Mouse (Mus musculus) gastrocnemius, adult 2 months (tissue): ENCODE data around the gene Gm3285. TPM values are rescaled to one million over a fixed set of nuclear protein-coding genes. Genes with fewer than 3 reads are reported as not detected.

ENCODE experiments used
- DNase-seq: peaks from one replicate; pipeline ENCODE4 v3.0.0; 2022
- H3K27ac ChIP-seq: fragments of 200-600 bp; 2 replicates; pipeline ENCODE4 v1.8.1; 2022; ENCODE audit warnings: mild to moderate bottlenecking
- H3K4me3 ChIP-seq: fragments of 200-600 bp; 2 replicates; pipeline ENCODE4 v1.8.1; 2022; ENCODE audit warnings: mild to moderate bottlenecking, moderate library complexity
- CTCF ChIP-seq: fragments of 200-600 bp; IDR thresholded peaks from 2 replicates; pipeline ENCODE4 v1.8.1; 2022; ENCODE audit warnings: antibody characterized with exemption, mild to moderate bottlenecking, moderate library complexity
- intact Hi-C: fragments of 180-260 bp; cut with DNase I; formaldehyde crosslinking; loops from one replicate; pipeline ENCODE4 v1.15.1; 2025
- total RNA-seq, 2 experiments: library from RNA; stranded (reverse); gene quantifications; 2 replicates each; pipeline ENCODE4 v1.2.3; 2021

The Gm3285 gene
- total RNA-seq, 2 experiments from 2014 or later: not detected

DNA sequence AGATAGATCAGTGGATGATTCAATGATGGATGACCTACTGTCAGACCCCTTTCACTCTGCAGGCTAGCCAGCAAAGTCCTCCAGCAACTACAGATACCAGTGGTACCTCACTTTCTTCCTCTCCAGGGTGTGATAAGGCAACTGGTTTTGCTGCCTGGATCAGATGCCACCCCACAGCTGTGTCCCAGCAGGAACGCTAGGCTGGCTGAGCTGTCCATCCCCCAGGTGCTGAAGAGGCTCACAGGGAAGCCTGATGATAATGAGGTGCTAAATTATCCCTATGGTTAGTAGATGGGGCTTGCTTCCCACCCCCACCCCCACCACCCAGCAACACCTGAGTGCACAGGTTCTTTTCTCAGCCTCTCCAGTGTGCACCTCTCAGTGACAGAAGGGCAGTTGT is 5.8 kb downstream of the Gm3285 start:
- H3K4me3 ChIP-seq: no peak overlapping the region
- intact Hi-C loops: no loop called here
- no peak for DNase-seq
- no peak for TF ChIP-seq CTCF
- H3K27ac ChIP-seq: no peak overlapping the region

DNA sequence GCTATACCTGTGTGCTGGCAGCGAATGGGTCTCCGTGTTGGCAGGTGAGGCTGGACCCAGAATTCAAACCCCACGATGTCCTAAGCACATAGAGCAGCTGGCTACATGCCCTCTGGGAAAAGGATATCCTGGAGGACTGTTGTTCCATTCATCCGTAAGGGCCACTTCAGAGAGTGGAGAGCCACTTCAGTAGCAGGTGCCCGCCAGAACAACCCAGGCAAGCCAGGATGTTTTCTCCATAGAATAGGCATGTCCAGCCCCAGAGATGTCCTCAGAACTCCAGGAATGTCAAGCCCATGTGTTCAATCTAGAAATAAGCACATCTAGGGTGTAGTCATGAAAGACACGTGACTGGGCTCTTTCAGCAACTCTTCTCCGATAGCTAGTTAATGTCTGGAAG is 7.9 kb downstream of the Gm3285 start:
- DNase-seq: no peak
- no peak overlapping the region for H3K27ac ChIP-seq
- intact Hi-C loops: no loop called here
- TF ChIP-seq CTCF: no peak
- no peak overlapping the region for H3K4me3 ChIP-seq

DNA sequence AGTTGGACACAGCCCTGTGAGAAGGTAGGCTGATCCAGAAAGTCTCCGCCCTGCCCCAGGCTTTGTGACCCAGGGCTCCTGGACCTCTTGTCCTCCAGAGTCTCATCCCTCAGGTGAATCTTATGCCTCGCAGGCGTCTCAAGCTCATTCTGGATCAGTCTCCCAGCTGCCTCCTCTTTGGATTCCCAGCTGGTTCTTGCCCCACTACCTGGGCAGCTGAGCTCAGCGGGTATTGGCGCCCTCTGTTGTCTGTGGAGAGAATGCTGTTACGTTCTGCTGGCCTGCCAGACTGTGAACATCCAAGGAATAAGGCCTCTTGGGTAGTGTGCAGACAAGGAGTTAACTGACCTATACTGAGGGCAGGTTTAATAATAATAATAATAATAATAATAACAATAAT is 17.2 kb downstream of the Gm3285 start:
- H3K4me3 ChIP-seq: no peak overlapping the region
- DNase-seq: peak; percentile 60
- peak; percentile 67 for TF ChIP-seq CTCF
- intact Hi-C loops: loop anchor here (2.0 kb wide), 1 partner anchor 250 kb away; no protein-coding TSS in a partner anchor
- no peak overlapping the region for H3K27ac ChIP-seq

DNA sequence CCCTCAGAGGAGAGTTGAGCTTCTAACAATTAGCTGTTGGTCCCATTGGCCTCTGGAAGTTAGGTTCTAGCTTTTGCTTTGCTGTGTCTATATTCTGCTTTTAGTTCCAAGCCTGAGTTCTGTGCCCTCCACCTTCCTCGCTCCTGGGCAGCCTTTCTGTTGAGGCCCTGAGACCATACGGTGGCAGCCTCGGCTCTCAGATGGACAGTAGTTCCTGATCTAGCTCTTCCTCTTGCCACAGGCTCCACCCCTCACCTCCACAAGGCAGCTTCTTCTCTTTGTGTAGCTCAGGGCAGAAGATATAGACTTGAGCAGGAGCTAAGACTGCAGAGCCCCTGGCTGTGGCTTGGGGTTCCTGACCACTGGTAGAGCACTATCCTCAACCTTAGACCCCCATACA is 18.5 kb downstream of the Gm3285 start:
- no peak for TF ChIP-seq CTCF
- no peak overlapping the region for H3K4me3 ChIP-seq
- no peak overlapping the region for H3K27ac ChIP-seq
- intact Hi-C loops: loop anchor here (10.0 kb wide), 1 partner anchor 366 kb away; the partner anchor contains the start of gene Fam207a
- no peak for DNase-seq

GRCm38 (mm10) chr10:77882553-77882952 is 20.8 kb downstream of the Gm3285 start:
- TF ChIP-seq CTCF: peak; percentile 41
- no peak for DNase-seq
- H3K27ac ChIP-seq: no peak overlapping the region
- intact Hi-C loops: loop anchor here (10.0 kb wide), 1 partner anchor 368 kb away; the partner anchor contains the start of gene Fam207a
- no peak overlapping the region for H3K4me3 ChIP-seq

DNA sequence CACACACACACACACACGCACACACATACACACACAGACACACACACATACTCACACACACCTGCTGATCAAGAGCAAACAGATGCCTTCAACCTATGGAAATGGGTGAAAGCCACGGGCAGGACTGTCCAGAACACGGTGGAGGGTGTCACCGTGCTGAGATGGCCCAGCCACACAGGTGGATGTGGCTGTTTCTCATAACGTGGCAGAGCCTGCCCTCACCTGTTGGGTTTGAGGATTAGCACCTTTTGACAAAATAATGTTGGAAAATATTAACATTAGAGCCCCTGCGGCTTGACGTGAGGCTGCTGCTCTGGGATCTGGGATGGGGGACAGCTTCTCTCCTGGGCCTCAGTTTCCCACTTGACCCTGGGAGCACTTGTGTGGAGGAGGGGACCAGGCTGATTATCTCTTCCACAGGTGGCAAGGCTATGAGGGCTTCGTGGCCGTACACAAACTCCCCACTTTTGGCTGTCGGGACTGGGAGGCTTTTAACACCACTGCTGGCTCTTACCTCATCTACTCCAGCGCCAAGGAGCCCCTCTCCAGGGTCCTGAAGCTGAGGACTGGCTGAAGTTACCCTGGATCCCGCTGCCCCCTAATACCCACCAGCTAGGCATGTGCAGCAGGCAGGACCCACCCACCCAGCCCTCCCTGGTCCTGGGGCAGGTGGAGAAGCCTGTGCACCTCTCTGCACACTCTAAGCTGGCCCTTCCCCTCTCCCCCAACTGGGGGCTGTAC is 24.4 kb downstream of the Gm3285 start:
- DNase-seq: no peak
- peak; percentile 9; the same call in 1 of the 2 replicates for TF ChIP-seq CTCF
- Histone ChIP-seq H3K4me3 (no peak overlapping the region), H3K27ac (no peak overlapping the region)
- intact Hi-C loops: loop anchor here (10.0 kb wide), 1 partner anchor 371 kb away; the partner anchor contains the start of gene Fam207a

GRCm38 (mm10) chr10:77890987-77891565 is 29.3 kb downstream of the Gm3285 start:
- intact Hi-C loops: no loop called here
- no peak for TF ChIP-seq CTCF

DNA sequence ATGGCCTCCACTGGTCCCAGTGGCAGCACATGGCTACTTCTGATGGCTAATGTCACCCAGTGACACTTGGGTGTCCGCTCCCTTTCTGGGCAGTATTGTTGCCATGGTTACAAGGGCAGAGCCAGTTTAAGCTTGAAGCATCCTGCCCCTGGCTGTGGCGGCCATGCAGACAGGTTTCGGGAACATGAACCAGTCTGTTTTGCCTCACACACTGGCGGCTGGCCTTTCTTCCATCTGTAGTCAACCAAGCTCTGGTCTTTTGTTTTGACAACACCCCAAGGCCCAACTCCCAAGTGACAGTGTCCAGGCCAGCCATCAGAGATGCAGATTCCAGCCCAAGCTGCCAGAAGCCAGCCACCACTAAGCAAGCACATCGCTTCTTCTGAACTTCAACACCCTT is 33.8 kb downstream of the Gm3285 start:
- Histone ChIP-seq H3K4me3 (no peak overlapping the region), H3K27ac (no peak overlapping the region)
- intact Hi-C loops: no loop called here
- TF ChIP-seq CTCF: no peak
- no peak for DNase-seq

More at GRCm38 (mm10) chr10:77890987-77891565, 29.3 kb downstream of the Gm3285 start:
- H3K4me3 ChIP-seq: no peak overlapping the region
- no peak overlapping the region for H3K27ac ChIP-seq
- DNase-seq: no peak

- no peak overlapping the region for H3K27ac ChIP-seq
- H3K4me3 ChIP-seq: no peak overlapping the region
- no peak for DNase-seq
- intact Hi-C loops: no loop called here
- TF ChIP-seq CTCF: no peak
Observed at GRCm38 (mm10) chr10:77900126-77900525, 38.4 kb downstream of the Gm3285 start.

DNA sequence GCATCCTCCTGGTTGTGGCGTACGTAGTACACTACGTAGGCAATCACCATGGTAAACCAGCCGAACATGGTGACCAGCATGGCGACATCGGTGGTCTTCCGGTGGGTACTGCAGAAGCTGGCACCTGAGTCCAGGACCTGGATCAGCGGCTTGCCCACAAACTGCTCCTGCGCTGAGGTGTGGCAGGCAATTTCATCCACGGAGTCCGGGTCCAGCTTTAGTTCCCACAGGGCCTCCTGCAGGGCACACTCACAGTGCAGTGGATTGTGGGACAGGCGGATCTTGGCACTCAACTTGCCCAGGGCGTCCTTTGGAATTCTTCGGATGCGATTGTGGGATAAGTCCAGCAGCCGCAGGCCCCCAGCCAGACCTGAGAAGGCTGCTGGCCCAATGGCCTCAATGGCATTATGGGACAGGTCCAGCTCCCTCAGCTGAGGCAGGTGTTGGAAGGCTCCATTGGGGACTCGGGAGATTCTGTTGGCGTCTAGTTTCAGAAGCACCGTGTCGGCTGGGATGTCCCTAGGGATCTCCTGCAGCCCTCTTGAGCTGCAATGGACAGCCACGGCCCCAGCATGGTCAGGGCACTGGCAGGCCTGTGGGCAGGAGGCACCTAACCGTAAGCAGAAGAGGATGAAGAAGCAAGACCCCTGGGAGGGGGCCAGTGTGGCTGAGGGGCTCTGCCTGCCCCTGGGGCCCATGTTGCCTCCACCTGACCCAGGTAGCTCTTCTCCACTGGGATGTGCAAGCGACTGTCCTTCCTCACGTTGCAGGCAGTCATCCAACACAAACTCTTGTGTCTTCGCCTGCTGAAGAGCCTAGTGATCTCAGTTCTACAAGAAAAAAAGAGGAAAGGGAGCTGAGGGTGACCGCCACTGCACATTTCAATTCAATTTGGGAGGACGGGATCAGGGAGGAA is 39.4 kb downstream of the Gm3285 start:
- Histone ChIP-seq H3K27ac (no peak overlapping the region), H3K4me3 (peak overlapping the region; percentile 76)
- no peak for TF ChIP-seq CTCF
- no peak for DNase-seq
- intact Hi-C loops: no loop called here

DNA sequence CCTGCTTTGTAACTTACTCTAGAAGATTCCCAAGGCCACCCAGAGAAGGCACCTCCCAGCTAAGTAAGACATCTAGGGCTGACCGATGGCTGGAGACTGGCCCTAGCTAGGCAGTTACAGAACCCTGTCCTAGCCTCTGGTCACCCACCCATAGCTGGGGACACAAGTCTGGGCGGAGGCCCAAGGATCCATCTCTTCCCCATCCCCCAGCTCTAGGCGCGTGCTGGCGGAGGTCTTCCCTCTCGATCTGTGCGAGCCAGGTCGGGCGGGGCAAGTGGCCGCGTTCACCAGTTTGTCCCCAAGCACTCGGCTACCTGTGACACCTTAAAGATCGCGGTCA is 40.1 kb downstream of the Gm3285 start:
- Histone ChIP-seq H3K4me3 (peak overlapping the region; percentile 76), H3K27ac (peak overlapping the region; percentile 8; the same call in 1 of the 2 replicates)
- intact Hi-C loops: loop anchor here (2.0 kb wide), 1 partner anchor 69 kb away; the partner anchor contains the start of gene Trpm2
- no peak for TF ChIP-seq CTCF
- peak; percentile 42 for DNase-seq

GRCm38 (mm10) chr10:77902211-77902893 is 40.6 kb downstream of the Gm3285 start, which contains the start of gene Lrrc3:
TSS of gene Lrrc3 (minus strand) at chr10:77902536.
- Histone ChIP-seq H3K4me3 (peak within 1 kb of the TSS; percentile 76), H3K27ac (peak within 1 kb of the TSS; percentile 8; the same call in 1 of the 2 replicates)
- peak; percentile 53 for DNase-seq
- TF ChIP-seq CTCF: peak; percentile 17; the same call in 1 of the 2 replicates
- intact Hi-C loops: loop anchor here (2.0 kb wide), 1 partner anchor 68 kb away; the partner anchor contains the start of gene Trpm2
